Mouse (Mus musculus) C2C12 (cell line): ENCODE measurements around the gene Adarb2. TPM values are rescaled to one million over a fixed set of nuclear protein-coding genes. Genes with fewer than 3 reads are reported as not detected.

Source experiments
- H3K27me3 ChIP-seq: one replicate; pipeline ENCODE4 v1.6.1; 2011; ENCODE audit not compliant: control insufficient read depth, insufficient read depth, insufficient read length
- H3K36me3 ChIP-seq: one replicate; pipeline ENCODE4 v1.6.1; 2011; ENCODE audit not compliant: control insufficient read depth, insufficient read depth
- H3K4me3 ChIP-seq: one replicate; pipeline ENCODE4 v1.5.1; 2011; ENCODE audit warnings: mild to moderate bottlenecking, control low read depth; ENCODE audit not compliant: poor library complexity, insufficient read depth, severe bottlenecking
- H3K79me2 ChIP-seq: one replicate; pipeline ENCODE4 v1.6.1; 2011; ENCODE audit not compliant: control insufficient read depth, insufficient read depth
- H3K79me3 ChIP-seq: one replicate; pipeline ENCODE4 v1.6.1; 2011; ENCODE audit warnings: low read depth, control low read depth
- H3ac ChIP-seq: one replicate; pipeline ENCODE3; 2011; ENCODE audit warnings: low read depth; ENCODE audit not compliant: control insufficient read depth, insufficient read length
- CEBPB ChIP-seq: IDR thresholded peaks from one replicate; pipeline ENCODE4 v1.6.1; 2011; ENCODE audit warnings: low read depth, mild to moderate bottlenecking, control low read depth, moderate library complexity
- CTCF ChIP-seq: IDR thresholded peaks from one replicate; pipeline ENCODE4 v1.5.1; 2011; ENCODE audit not compliant: control insufficient read depth, insufficient read depth, insufficient read length
- FOSL1 ChIP-seq: IDR thresholded peaks from one replicate; pipeline ENCODE4 v1.8.0; 2011; ENCODE audit warnings: mild to moderate bottlenecking, low read length; ENCODE audit not compliant: poor library complexity, insufficient read depth, severe bottlenecking
- MAX ChIP-seq: IDR thresholded peaks from one replicate; pipeline ENCODE4 v1.6.1; 2011; ENCODE audit warnings: mild to moderate bottlenecking, control low read depth
- MYOD1 ChIP-seq: IDR thresholded peaks from one replicate; pipeline ENCODE4 v1.6.1; 2011; ENCODE audit warnings: low read depth; ENCODE audit not compliant: control insufficient read depth, insufficient read length
- MYOG ChIP-seq: IDR thresholded peaks from one replicate; pipeline ENCODE4 v1.6.1; 2011; ENCODE audit not compliant: control insufficient read depth, insufficient read length; ENCODE audit errors: extremely low read depth
- USF1 ChIP-seq: IDR thresholded peaks from one replicate; pipeline ENCODE4 v1.6.1; 2011; ENCODE audit warnings: low read depth, mild to moderate bottlenecking, control low read depth, moderate library complexity
- polyA plus RNA-seq: library from polyadenylated mRNA; unstranded; fragments of >200 nt; fragmentation: generic; extraction: Trizol; gene quantifications from one replicate; pipeline ENCODE4 v1.2.1, GENCODE M21; 2012; ENCODE audit warnings: missing spikeins

The Adarb2 gene
- polyA plus RNA-seq, 1 experiment: 0.01 TPM

DNA sequence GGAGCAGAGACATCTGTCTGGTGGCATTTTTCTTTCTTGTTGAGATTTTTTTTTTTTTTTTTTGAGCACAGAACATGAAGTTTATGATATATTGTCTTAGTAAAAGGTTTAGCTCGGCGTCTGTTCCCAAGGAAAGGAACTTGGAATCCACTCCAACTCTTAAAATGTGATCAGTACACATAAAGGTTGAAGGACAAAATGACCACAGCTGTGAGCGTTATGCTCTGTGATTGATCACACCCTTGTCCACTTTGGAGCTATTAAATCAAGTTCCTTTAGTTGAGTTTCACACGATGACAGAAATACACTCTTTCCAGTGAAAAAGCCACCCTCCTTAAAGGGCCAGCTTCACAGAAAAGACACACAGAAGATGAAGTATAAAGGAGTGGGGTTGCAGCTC, 568.0 kb downstream of the Adarb2 start:
- peaks cover 7% of the 10 kb centered on the region for H3K27me3 ChIP-seq
- no peaks in the 10 kb centered on the region for H3K36me3 ChIP-seq
- H3K79me3 ChIP-seq: no peaks in the 10 kb centered on the region
- no peaks in the 10 kb centered on the region for H3K79me2 ChIP-seq
- no peak overlapping the region for H3ac ChIP-seq
- no peak overlapping the region for H3K4me3 ChIP-seq
- no peak for TF ChIP-seq FOSL1
- no peak for TF ChIP-seq CTCF
- TF ChIP-seq MYOG: no peak

- Histone ChIP-seq H3ac (no peak overlapping the region), H3K79me2 (no peaks in the 10 kb centered on the region), H3K4me3 (no peak overlapping the region), H3K27me3 (peaks cover 8% of the 10 kb centered on the region), H3K79me3 (no peaks in the 10 kb centered on the region), H3K36me3 (no peaks in the 10 kb centered on the region)
- TF ChIP-seq USF1 (no peak), CTCF (no peak), FOSL1 (no peak), CEBPB (no peak), MAX (no peak), MYOD1 (no peak), MYOG (no peak)
Observed at GRCm38 (mm10) chr13:8780441-8780840, 577.8 kb downstream of the Adarb2 start.

- H3K36me3 ChIP-seq: no peaks in the 10 kb centered on the region
- no peak overlapping the region for H3ac ChIP-seq
- no peaks in the 10 kb centered on the region for H3K79me2 ChIP-seq
- peaks cover 8% of the 10 kb centered on the region for H3K27me3 ChIP-seq
- TF ChIP-seq MAX: no peak
- TF ChIP-seq USF1: no peak
- no peak for TF ChIP-seq FOSL1
- TF ChIP-seq CEBPB: no peak
- TF ChIP-seq MYOG: no peak
- no peak for TF ChIP-seq MYOD1
- no peak for TF ChIP-seq CTCF
- H3K4me3 ChIP-seq: no peak overlapping the region
- H3K79me3 ChIP-seq: no peaks in the 10 kb centered on the region
Observed at GRCm38 (mm10) chr13:8782636-8783035, 580.0 kb downstream of the Adarb2 start.

DNA sequence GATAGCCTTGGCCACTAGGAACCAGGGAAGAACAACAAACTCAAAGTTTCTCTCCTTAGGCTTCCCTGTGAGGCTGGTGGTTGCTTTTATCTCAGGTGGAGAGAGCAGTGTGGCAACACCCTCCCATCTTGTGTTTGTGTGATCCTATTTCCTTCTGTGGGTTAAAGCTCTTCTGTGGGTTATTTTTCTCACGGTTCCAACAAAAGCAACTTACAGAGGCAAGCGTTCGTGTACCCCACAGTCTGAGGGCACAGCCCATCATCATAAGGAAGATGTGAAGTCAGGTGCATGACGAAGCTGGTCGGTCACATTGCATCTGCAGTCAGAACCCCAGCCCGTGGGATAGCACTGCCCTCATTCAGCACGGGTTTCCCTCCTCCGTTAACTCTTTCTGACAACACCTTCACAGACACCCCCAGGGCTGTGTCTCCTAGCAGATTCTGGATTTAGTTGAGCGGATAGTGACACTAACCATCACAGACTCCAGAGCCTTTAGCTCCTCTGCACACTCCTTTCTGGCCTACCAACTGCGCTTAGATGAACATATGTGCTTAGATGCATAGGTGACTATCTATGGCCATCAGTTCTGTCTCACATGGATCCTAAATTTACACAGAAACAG, 581.1 kb downstream of the Adarb2 start:
- no peak overlapping the region for H3K4me3 ChIP-seq
- TF ChIP-seq CEBPB: no peak
- TF ChIP-seq MAX: no peak
- no peak for TF ChIP-seq FOSL1
- no peak for TF ChIP-seq CTCF
- no peak for TF ChIP-seq MYOG
- TF ChIP-seq USF1: no peak
- TF ChIP-seq MYOD1: no peak
- H3K79me2 ChIP-seq: no peaks in the 10 kb centered on the region
- H3K27me3 ChIP-seq: peaks cover 12% of the 10 kb centered on the region
- H3K79me3 ChIP-seq: no peaks in the 10 kb centered on the region
- H3K36me3 ChIP-seq: no peaks in the 10 kb centered on the region
- no peak overlapping the region for H3ac ChIP-seq

DNA sequence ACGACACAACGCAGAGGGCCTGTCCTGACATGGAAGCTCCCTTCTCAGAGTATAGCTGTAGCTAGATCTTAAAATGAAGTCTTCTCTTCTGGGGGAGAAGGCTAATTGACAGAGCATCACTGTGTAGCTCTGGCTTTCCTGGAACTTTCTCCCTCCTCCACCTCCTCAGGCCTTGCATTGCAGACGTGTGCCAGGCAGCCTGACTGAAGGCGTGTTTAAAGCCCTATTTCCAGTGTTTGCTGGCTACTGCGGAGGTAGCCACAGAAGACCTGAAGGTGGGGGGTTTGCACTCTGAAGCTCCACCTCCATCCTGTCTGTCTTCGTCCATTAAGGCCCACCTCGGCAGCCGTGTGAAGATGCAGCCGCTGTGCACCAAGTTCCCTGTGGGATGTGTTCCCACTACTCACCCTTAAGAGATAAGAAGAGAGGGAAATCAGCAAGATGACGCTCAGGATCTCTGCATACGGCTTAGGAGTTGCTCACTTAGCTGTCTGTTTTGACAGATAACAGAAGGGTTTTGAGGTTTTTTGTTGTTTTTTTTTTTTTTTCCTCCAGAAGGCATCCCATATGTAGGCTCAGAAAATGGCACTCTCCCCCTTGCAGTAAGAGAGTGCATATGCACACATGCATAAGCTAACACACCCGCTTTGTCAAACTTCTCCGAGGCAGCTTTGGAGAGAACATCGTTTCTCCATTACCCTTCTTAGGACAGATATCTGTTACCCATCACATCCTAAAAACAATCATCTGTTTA, 581.8 kb downstream of the Adarb2 start:
- Histone ChIP-seq H3ac (no peak overlapping the region), H3K27me3 (peaks cover 12% of the 10 kb centered on the region), H3K79me2 (no peaks in the 10 kb centered on the region), H3K79me3 (no peaks in the 10 kb centered on the region), H3K36me3 (no peaks in the 10 kb centered on the region), H3K4me3 (no peak overlapping the region)
- TF ChIP-seq CEBPB (no peak), FOSL1 (no peak), MYOG (no peak), CTCF (no peak), MYOD1 (no peak), MAX (no peak), USF1 (no peak)
